Mouse (Mus musculus) neural tube, embryonic 12.5 days (tissue): ENCODE results near the gene Tctex1d1. TPM values are rescaled to one million over a fixed set of nuclear protein-coding genes. Genes with fewer than 3 reads are reported as not detected.

Source experiments
- ATAC-seq: fragments of 200-750 bp; cut with Nextera tagmentation; 2 replicates; pipeline ENCODE4 v1.8.0; 2017; ENCODE audit warnings: low read depth, mild to moderate bottlenecking, moderate TSS enrichment, moderate library complexity; ENCODE audit not compliant: low FRiP score
- H3K27ac ChIP-seq: fragments of 300-500 bp; sonication (generic); 2 replicates; pipeline ENCODE4 v1.5.1; 2016
- H3K27me3 ChIP-seq: fragments of 300-500 bp; sonication (generic); replicated peaks from 2 replicates; pipeline ENCODE4 v1.6.1; 2016; ENCODE audit warnings: mild to moderate bottlenecking
- H3K36me3 ChIP-seq: fragments of 300-500 bp; sonication (generic); 2 replicates; pipeline ENCODE4 v1.6.1; 2016; ENCODE audit warnings: mild to moderate bottlenecking
- H3K4me1 ChIP-seq: fragments of 300-500 bp; sonication (generic); 2 replicates; pipeline ENCODE4 v1.6.1; 2016
- H3K4me2 ChIP-seq: fragments of 300-500 bp; sonication (generic); replicated peaks from 2 replicates; pipeline ENCODE4 v1.6.1; 2016; ENCODE audit warnings: mild to moderate bottlenecking
- H3K4me3 ChIP-seq: fragments of 300-500 bp; sonication (generic); 2 replicates; pipeline ENCODE4 v1.5.1; 2016
- H3K9ac ChIP-seq: fragments of 300-500 bp; sonication (generic); 2 replicates; pipeline ENCODE4 v1.6.1; 2016; ENCODE audit warnings: mild to moderate bottlenecking
- H3K9me3 ChIP-seq: fragments of 300-500 bp; sonication (generic); 2 replicates; pipeline ENCODE4 v1.6.1; 2016; ENCODE audit warnings: mild to moderate bottlenecking
- WGBS: fragments of 180-500 bp; shearing (Covaris S2); methylation state at CpG from one replicate; pipeline ENCODE4 v1.1.7; 2016; 5-methylcytosine and 5-hydroxymethylcytosine counted together
- polyA plus RNA-seq: library from polyadenylated mRNA; unstranded; fragments of >200 nt; fragmentation: Nextera tagmentation; extraction: Ambion mirVana; gene quantifications from 2 replicates; pipeline ENCODE4 v1.2.1, GENCODE M21; 2016

Tctex1d1 gene
- polyA plus RNA-seq, 1 experiment from 2014 or later = 0.70 TPM

GRCm38 (mm10) chr4:102990016-102990415 is 11.6 kb downstream of the Tctex1d1 start:
- Histone ChIP-seq H3K27ac (no peak overlapping the region), H3K27me3 (no peaks in the 10 kb centered on the region), H3K4me3 (no peak overlapping the region), H3K9ac (no peak overlapping the region), H3K4me1 (no peaks in the 10 kb centered on the region), H3K36me3 (no peaks in the 10 kb centered on the region), H3K9me3 (no peaks in the 10 kb centered on the region), H3K4me2 (no peak overlapping the region)
- no peak for ATAC-seq
- 83% methylated on average over 4 of the region's 4 CpGs for WGBS

GRCm38 (mm10) chr4:102990595-102991340 is 12.4 kb downstream of the Tctex1d1 start:
- no peak for ATAC-seq
- H3K27me3 ChIP-seq = no peaks in the 10 kb centered on the region
- no peak overlapping the region for H3K9ac ChIP-seq
- H3K4me3 ChIP-seq = no peak overlapping the region
- no peaks in the 10 kb centered on the region for H3K36me3 ChIP-seq
- H3K9me3 ChIP-seq = no peaks in the 10 kb centered on the region
- WGBS = 87% methylated on average over 11 of the region's 11 CpGs
- H3K27ac ChIP-seq = no peak overlapping the region
- H3K4me2 ChIP-seq = no peak overlapping the region
- H3K4me1 ChIP-seq = no peaks in the 10 kb centered on the region

DNA sequence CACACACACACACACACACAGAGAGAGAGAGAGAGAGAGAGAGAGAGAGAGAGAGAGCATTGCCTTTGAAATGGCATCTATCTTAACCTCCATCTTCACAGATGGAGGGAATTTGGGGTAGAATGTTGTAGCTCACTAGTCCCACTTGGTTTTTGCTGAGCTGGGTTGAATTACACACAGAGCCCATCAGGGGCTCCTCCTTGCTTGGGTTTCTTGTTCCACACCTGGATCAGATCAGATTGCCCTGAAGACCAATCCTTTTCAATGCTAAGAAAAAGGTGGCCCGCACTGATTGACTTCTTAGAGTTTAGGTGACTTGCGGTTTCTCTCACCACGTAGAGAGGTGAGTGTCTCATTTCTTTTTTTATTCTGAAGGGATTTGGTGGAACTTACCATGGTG is 13.3 kb downstream of the Tctex1d1 start:
- no peak for ATAC-seq
- H3K9ac ChIP-seq = no peak overlapping the region

DNA sequence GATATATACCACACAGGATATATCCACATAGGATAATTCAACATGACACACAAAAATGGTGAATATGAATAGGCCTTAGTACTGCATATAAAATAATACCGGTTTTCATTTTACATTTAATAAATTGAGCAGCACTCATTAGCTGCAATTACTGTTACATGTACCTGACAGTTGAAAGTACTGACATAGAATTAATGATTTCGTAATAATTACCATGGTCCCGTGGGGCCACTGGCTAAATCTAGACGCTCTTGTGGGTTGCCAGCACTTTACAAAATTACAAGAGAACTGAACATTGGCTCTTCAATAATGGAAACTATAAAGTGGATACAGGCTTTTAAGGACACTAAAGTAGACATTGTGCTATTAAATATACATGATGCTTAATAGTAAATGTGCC is 26.3 kb downstream of the Tctex1d1 start:
- H3K4me2 ChIP-seq = no peak overlapping the region
- H3K27ac ChIP-seq = no peak overlapping the region
- no peaks in the 10 kb centered on the region for H3K36me3 ChIP-seq
- no peak overlapping the region for H3K9ac ChIP-seq
- no peaks in the 10 kb centered on the region for H3K9me3 ChIP-seq
- no peak overlapping the region for H3K4me3 ChIP-seq
- H3K27me3 ChIP-seq = no peaks in the 10 kb centered on the region
- H3K4me1 ChIP-seq = peaks cover 8% of the 10 kb centered on the region
- ATAC-seq = no peak
- 77% methylated on average over 4 of the region's 4 CpGs for WGBS

More for the DNA sequence above, 13.3 kb downstream of the Tctex1d1 start:
- Histone ChIP-seq H3K9me3 (no peaks in the 10 kb centered on the region), H3K27ac (no peak overlapping the region), H3K27me3 (no peaks in the 10 kb centered on the region), H3K4me1 (no peaks in the 10 kb centered on the region), H3K4me2 (no peak overlapping the region), H3K36me3 (no peaks in the 10 kb centered on the region), H3K4me3 (no peak overlapping the region)
- 89% methylated on average over 3 of the region's 3 CpGs for WGBS

- no peaks in the 10 kb centered on the region for H3K27me3 ChIP-seq
- H3K9ac ChIP-seq = no peak overlapping the region
- no peak overlapping the region for H3K4me3 ChIP-seq
- H3K36me3 ChIP-seq = no peaks in the 10 kb centered on the region
- H3K27ac ChIP-seq = no peak overlapping the region
- 36% methylated on average over 15 of the region's 15 CpGs for WGBS
- H3K4me2 ChIP-seq = no peak overlapping the region
- ATAC-seq = no peak
- no peaks in the 10 kb centered on the region for H3K9me3 ChIP-seq
- peaks cover 8% of the 10 kb centered on the region for H3K4me1 ChIP-seq
These were observed 27.0 kb downstream of the Tctex1d1 start for GRCm38 (mm10) chr4:103005190-103005945.

- Histone ChIP-seq H3K4me1 (peaks cover 8% of the 10 kb centered on the region), H3K4me2 (no peak overlapping the region), H3K27ac (no peak overlapping the region), H3K36me3 (no peaks in the 10 kb centered on the region), H3K4me3 (no peak overlapping the region), H3K9ac (no peak overlapping the region), H3K9me3 (no peaks in the 10 kb centered on the region), H3K27me3 (no peaks in the 10 kb centered on the region)
- peak; percentile 19; the same call in 1 of the 2 replicates for ATAC-seq
- 68% methylated on average over 5 of the region's 5 CpGs for WGBS
These were observed 27.9 kb downstream of the Tctex1d1 start for GRCm38 (mm10) chr4:103006266-103006665.

GRCm38 (mm10) chr4:103006943-103007418 is 28.6 kb downstream of the Tctex1d1 start:
- WGBS = 31% methylated on average over 4 of the region's 4 CpGs
- Histone ChIP-seq H3K27me3 (no peaks in the 10 kb centered on the region), H3K4me1 (peaks cover 8% of the 10 kb centered on the region), H3K4me3 (no peak overlapping the region), H3K4me2 (0 out of 2 replicates have a peak overlapping the region, but pooled peaks have one; percentile 10), H3K9me3 (no peaks in the 10 kb centered on the region), H3K36me3 (no peaks in the 10 kb centered on the region), H3K27ac (0 out of 2 replicates have a peak overlapping the region, but pooled peaks have one; percentile 26), H3K9ac (no peak overlapping the region)
- peak; percentile 57 for ATAC-seq

DNA sequence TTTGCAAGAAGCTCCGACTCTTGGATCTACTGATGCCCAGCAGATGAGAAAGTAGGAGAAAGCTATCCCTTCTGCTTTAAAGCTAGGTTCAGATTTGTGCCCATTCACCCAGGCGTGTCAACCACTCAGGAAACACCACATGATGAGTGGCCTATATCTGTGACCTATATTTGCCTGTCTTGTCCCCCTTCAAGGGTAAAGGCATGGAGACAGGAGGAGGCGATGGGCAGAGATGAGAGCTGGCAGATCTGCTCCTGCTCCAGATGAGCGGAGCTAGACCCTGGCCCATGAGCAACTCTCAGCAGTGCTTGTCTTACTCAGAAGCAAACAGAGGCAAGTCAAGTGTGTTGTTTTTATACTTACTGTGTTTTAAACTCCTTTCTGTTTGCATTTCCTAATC is 32.3 kb downstream of the Tctex1d1 start:
- no peak for ATAC-seq
- no peak overlapping the region for H3K9ac ChIP-seq
- peaks cover 13% of the 10 kb centered on the region for H3K4me1 ChIP-seq
- no peak overlapping the region for H3K4me2 ChIP-seq
- no peaks in the 10 kb centered on the region for H3K9me3 ChIP-seq
- no peaks in the 10 kb centered on the region for H3K27me3 ChIP-seq
- no peak overlapping the region for H3K4me3 ChIP-seq
- H3K27ac ChIP-seq = no peak overlapping the region
- no peaks in the 10 kb centered on the region for H3K36me3 ChIP-seq
- WGBS = 91% methylated on average over 4 of the region's 4 CpGs

DNA sequence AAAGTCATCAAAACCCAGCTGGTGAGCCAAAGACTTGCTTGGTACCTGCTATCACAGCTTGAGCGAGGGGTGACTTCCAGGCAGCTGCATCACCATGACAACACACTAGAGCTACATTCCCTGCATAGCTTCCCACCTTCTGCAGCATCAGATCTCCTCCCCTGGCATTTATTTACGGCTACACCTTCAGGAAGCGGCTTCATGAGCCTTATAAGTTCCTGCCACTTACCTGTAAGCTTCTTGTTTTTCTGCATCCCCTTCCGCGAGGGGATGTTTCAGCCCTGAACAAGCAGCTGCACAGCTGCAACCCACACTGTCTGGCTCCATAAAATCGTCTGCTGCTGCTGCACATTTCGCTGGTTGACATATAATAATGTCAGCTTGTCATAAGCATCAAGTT is 33.4 kb downstream of the Tctex1d1 start:
- 42% methylated on average over 7 of the region's 7 CpGs for WGBS
- no peaks in the 10 kb centered on the region for H3K9me3 ChIP-seq
- no peak overlapping the region for H3K4me2 ChIP-seq
- no peak for ATAC-seq
- no peaks in the 10 kb centered on the region for H3K27me3 ChIP-seq
- no peak overlapping the region for H3K9ac ChIP-seq
- H3K27ac ChIP-seq = no peak overlapping the region
- H3K4me3 ChIP-seq = no peak overlapping the region
- peaks cover 10% of the 10 kb centered on the region for H3K4me1 ChIP-seq
- no peaks in the 10 kb centered on the region for H3K36me3 ChIP-seq

- Histone ChIP-seq H3K4me2 (no peak overlapping the region), H3K36me3 (no peaks in the 10 kb centered on the region), H3K9me3 (no peaks in the 10 kb centered on the region), H3K4me3 (no peak overlapping the region), H3K9ac (no peak overlapping the region), H3K4me1 (peaks cover 5% of the 10 kb centered on the region; the same call in 1 of the 2 replicates), H3K27me3 (no peaks in the 10 kb centered on the region), H3K27ac (no peak overlapping the region)
- WGBS = 14% methylated on average over 4 of the region's 4 CpGs
- ATAC-seq = 0 out of 2 replicates have a peak, but pooled peaks have one; percentile 25
These were observed 35.1 kb downstream of the Tctex1d1 start for GRCm38 (mm10) chr4:103013490-103013889.

DNA sequence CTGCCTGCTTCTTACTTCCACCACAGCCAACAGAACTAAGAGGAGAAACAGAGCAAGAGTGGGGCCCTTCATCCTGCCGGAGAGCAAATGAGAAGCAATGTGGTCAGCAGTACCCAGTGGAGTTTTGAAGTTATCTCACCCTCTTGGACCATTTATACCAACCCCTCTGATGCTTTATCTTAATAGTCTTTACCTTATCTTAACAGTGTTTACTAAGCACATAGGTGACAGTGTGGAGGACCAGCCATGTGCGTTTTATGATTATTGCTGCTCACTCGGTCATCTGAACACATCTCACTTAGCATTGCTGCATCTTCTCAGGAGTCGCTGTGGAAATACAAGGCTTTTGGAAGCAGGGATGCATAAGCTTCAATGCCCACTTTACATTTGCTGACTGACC is 48.2 kb downstream of the Tctex1d1 start, which contains the start of gene Insl5:
Gene Insl5 (minus strand): TSS at position 222 of the 400 bp plus-strand sequence.
- no peak within 1 kb of the TSS for H3K27ac ChIP-seq
- no peaks in the 10 kb centered on the region for H3K27me3 ChIP-seq
- no peak within 1 kb of the TSS for H3K4me2 ChIP-seq
- no peaks in the 10 kb centered on the region for H3K9me3 ChIP-seq
- WGBS = 87% methylated on average over 4 of the region's 4 CpGs
- ATAC-seq = no peak
- H3K36me3 ChIP-seq = no peaks in the 10 kb centered on the region
- H3K9ac ChIP-seq = no peak within 1 kb of the TSS
- no peaks in the 10 kb centered on the region for H3K4me1 ChIP-seq
- H3K4me3 ChIP-seq = no peak within 1 kb of the TSS

DNA sequence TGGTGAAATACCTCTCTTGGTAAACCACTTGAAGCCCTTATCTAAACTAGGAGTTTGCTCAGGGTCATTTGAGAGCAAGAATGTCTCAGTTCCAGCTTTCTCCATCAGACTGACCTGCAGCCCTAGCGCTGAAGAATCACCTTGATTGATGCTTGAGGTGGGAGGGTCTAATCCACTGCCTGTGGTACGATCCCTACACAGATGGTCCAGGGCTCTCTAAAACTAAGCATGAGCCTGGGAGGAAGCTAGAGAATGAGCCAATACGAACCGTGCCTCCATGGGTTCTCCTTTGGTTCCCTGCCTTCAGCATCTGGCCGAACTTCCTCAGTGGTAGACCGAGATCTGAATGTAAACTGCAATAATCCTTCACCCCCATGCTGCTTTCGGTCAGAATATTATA is 49.3 kb downstream of the Tctex1d1 start:
- H3K27ac ChIP-seq = no peak overlapping the region
- no peaks in the 10 kb centered on the region for H3K27me3 ChIP-seq
- H3K4me2 ChIP-seq = no peak overlapping the region
- no peak overlapping the region for H3K4me3 ChIP-seq
- ATAC-seq = no peak
- no peaks in the 10 kb centered on the region for H3K36me3 ChIP-seq
- no peaks in the 10 kb centered on the region for H3K9me3 ChIP-seq
- WGBS = 83% methylated on average over 7 of the region's 7 CpGs
- H3K4me1 ChIP-seq = no peaks in the 10 kb centered on the region
- no peak overlapping the region for H3K9ac ChIP-seq
